ENCODE assay signal across 30 mouse cellular contexts in genomic region chr13:56548401-56548800, GRCm38 (mm10). TPM values are rescaled to one million over a fixed set of nuclear protein-coding genes. Genes with fewer than 3 reads are reported as not detected.
DNase-seq lines count a peak whose midpoint lies in the region; ATAC-seq and TF ChIP-seq lines count a peak whose summit lies in the region.
"Had no signal": no experiment of that assay in that cellular context is flagged by ENCODE, and none has a peak within 500 bp of the region (broad histone marks: within the 10 kb centered on the region; RNA-seq: fewer than 3 reads in every experiment).

TSS of gene Lect2 (minus strand) at chr13:56548502.

- peak; percentile 29; the same call in 1 of the 2 replicates for ATAC-seq in intestine, embryonic 16.5 days
- no peak for ATAC-seq in liver, embryonic 11.5 days (replicated peaks; ENCODE audit: low FRiP score)
- ATAC-seq in liver, postnatal 0 days, result no peak
- ATAC-seq: forebrain, embryonic 15.5 days; inflammation-experienced regulatory T-cells, adult 6 months had no signal

- no peak for TF ChIP-seq EP300 in liver, postnatal 0 days (IDR thresholded peaks at IDR 0.05; ENCODE audit: low read depth)

- H3K27me3 ChIP-seq in heart, embryonic 10.5 days (ENCODE audit: insufficient read depth, poor library complexity, severe bottlenecking), result no peaks in the 10 kb centered on the region
- H3K27me3 ChIP-seq in intestine, embryonic 16.5 days (replicated peaks; ENCODE audit: control insufficient read depth, insufficient read depth, low read length), result no peaks in the 10 kb centered on the region
- H3K27me3 ChIP-seq in liver, embryonic 11.5 days (replicated peaks; ENCODE audit: control insufficient read depth, insufficient read depth, low read length), result no peaks in the 10 kb centered on the region
- no peaks in the 10 kb centered on the region for H3K27me3 ChIP-seq in liver, postnatal 0 days (ENCODE audit: insufficient read depth, low read length)
- H3K27me3 ChIP-seq: forebrain, embryonic 15.5 days; heart, embryonic 13.5 days; hindbrain, embryonic 13.5 days; midbrain, embryonic 12.5 days had no signal

- no peak for TF ChIP-seq CTCF in liver, postnatal 0 days (IDR thresholded peaks at IDR 0.05; ENCODE audit: low read depth)

- no peak within 1 kb of the TSS for H3K27ac ChIP-seq in heart, embryonic 10.5 days
- H3K27ac ChIP-seq in intestine, embryonic 16.5 days (ENCODE audit: low read length), result no peak within 1 kb of the TSS
- H3K27ac ChIP-seq in liver, embryonic 11.5 days (ENCODE audit: low read depth, low read length), result no peak within 1 kb of the TSS
- no peak within 1 kb of the TSS for H3K27ac ChIP-seq in liver, postnatal 0 days (ENCODE audit: low read depth)
- H3K27ac ChIP-seq: forebrain, embryonic 15.5 days; heart, embryonic 13.5 days; hindbrain, embryonic 13.5 days; midbrain, embryonic 12.5 days; stomach, postnatal 0 days had no signal

- WGBS in heart, embryonic 10.5 days, result 69% methylated on average over 9 of the region's 9 CpGs
- WGBS in intestine, embryonic 16.5 days, result 46% methylated on average over 9 of the region's 9 CpGs
- WGBS in liver, embryonic 11.5 days, result 61% methylated on average over 9 of the region's 9 CpGs
- 56% methylated on average over 9 of the region's 9 CpGs for WGBS in liver, postnatal 0 days (ENCODE audit: insufficient replicate concordance)

- no peak within 1 kb of the TSS for H3K4me2 ChIP-seq in intestine, embryonic 16.5 days (ENCODE audit: low read depth, low read length)
- H3K4me2 ChIP-seq in liver, embryonic 11.5 days, result peak within 1 kb of the TSS; percentile 37
- H3K4me2 ChIP-seq in liver, postnatal 0 days (ENCODE audit: low read depth, low read length), result peak within 1 kb of the TSS; percentile 53
- H3K4me2 ChIP-seq: forebrain, embryonic 15.5 days; heart, embryonic 13.5 days; hindbrain, embryonic 13.5 days; midbrain, embryonic 12.5 days had no signal

- H3K9ac ChIP-seq in intestine, embryonic 16.5 days (ENCODE audit: low read depth, low read length), result no peak within 1 kb of the TSS
- H3K9ac ChIP-seq in liver, embryonic 11.5 days (ENCODE audit: low read depth, low read length), result no peak within 1 kb of the TSS
- no peak within 1 kb of the TSS for H3K9ac ChIP-seq in liver, postnatal 0 days (replicated peaks)
- H3K9ac ChIP-seq: forebrain, embryonic 15.5 days; heart, embryonic 13.5 days; hindbrain, embryonic 13.5 days; midbrain, embryonic 12.5 days had no signal

- DNase-seq in heart, embryonic 10.5 days (ENCODE audit: low spot score), result peak; percentile 71
- DNase-seq in heart, adult 18-20 months, result no peak
- no peak for DNase-seq in liver, embryonic 11.5 days (ENCODE audit: low spot score)
- DNase-seq in liver, postnatal 0 days, result no peak
- DNase-seq in urinary bladder, postnatal 25 days (ENCODE audit: low spot score), result no peak
- no peak for DNase-seq in layer of hippocampus, adult 9-10 months (ENCODE audit: low spot score)
- DNase-seq: adrenal gland, adult 2 months; cerebellum, adult 8-10 months; cerebellum, postnatal 36 days; gastrocnemius, postnatal 10 days; heart, postnatal 14 days; kidney, postnatal 4 days; lung, adult 2 months; lung, postnatal 14 days had no signal

- no peaks in the 10 kb centered on the region for H3K36me3 ChIP-seq in heart, embryonic 10.5 days
- H3K36me3 ChIP-seq in intestine, embryonic 16.5 days (ENCODE audit: control insufficient read depth, insufficient read depth, low read length), result no peaks in the 10 kb centered on the region
- H3K36me3 ChIP-seq in liver, embryonic 11.5 days (ENCODE audit: control insufficient read depth, insufficient read depth, low read length), result no peaks in the 10 kb centered on the region
- H3K36me3 ChIP-seq in liver, postnatal 0 days (replicated peaks; ENCODE audit: insufficient read depth, low read length), result no peaks in the 10 kb centered on the region
- H3K36me3 ChIP-seq: forebrain, embryonic 15.5 days; heart, embryonic 13.5 days; hindbrain, embryonic 13.5 days; midbrain, embryonic 12.5 days had no signal

- no peaks in the 10 kb centered on the region for H3K9me3 ChIP-seq in heart, embryonic 10.5 days
- no peaks in the 10 kb centered on the region for H3K9me3 ChIP-seq in intestine, embryonic 16.5 days (ENCODE audit: control insufficient read depth, low read length)
- no peaks in the 10 kb centered on the region for H3K9me3 ChIP-seq in liver, embryonic 11.5 days (ENCODE audit: control insufficient read depth, low read length)
- no peaks in the 10 kb centered on the region for H3K9me3 ChIP-seq in liver, postnatal 0 days (ENCODE audit: low read length)
- H3K9me3 ChIP-seq: forebrain, embryonic 15.5 days; heart, embryonic 13.5 days; hindbrain, embryonic 13.5 days; midbrain, embryonic 12.5 days had no signal

- peaks cover 22% of the 10 kb centered on the region; the same call in 1 of the 2 replicates for H3K4me1 ChIP-seq in heart, embryonic 10.5 days
- H3K4me1 ChIP-seq in intestine, embryonic 16.5 days (ENCODE audit: control insufficient read depth, insufficient read depth, low read length), result peaks cover 17% of the 10 kb centered on the region
- no peaks in the 10 kb centered on the region for H3K4me1 ChIP-seq in liver, embryonic 11.5 days (replicated peaks; ENCODE audit: control insufficient read depth, insufficient read depth, low read length)
- peaks cover 6% of the 10 kb centered on the region; the same call in 1 of the 2 replicates for H3K4me1 ChIP-seq in liver, postnatal 0 days (ENCODE audit: insufficient read depth)
- H3K4me1 ChIP-seq: forebrain, embryonic 15.5 days had no signal

- no peak within 1 kb of the TSS for H3K4me3 ChIP-seq in heart, embryonic 10.5 days
- peak within 1 kb of the TSS; percentile 2; the same call in 1 of the 2 replicates for H3K4me3 ChIP-seq in intestine, embryonic 16.5 days (ENCODE audit: low read length)
- peak within 1 kb of the TSS; percentile 18 for H3K4me3 ChIP-seq in liver, embryonic 11.5 days (ENCODE audit: low read depth, low read length)
- no peak within 1 kb of the TSS for H3K4me3 ChIP-seq in liver, postnatal 0 days (ENCODE audit: low read depth, low read length)
- H3K4me3 ChIP-seq: forebrain, embryonic 15.5 days; heart, embryonic 13.5 days; hindbrain, embryonic 13.5 days; midbrain, embryonic 12.5 days had no signal

RNA-seq across cellular contexts. Expression of gene Lect2, which starts in this region (rescaled TPM):
- polyA plus RNA-seq in heart, embryonic 10.5 days (2016; fragmentation: Nextera tagmentation; extraction: Ambion mirVana), result 0.41 and 8.8 TPM in 2 replicates
- total RNA-seq in heart, adult 18-20 months (2021), result not detected
- polyA plus RNA-seq in intestine, embryonic 16.5 days (2015; fragmentation: Nextera tagmentation; extraction: Ambion mirVana), result 10.3 and 15.4 TPM in 2 replicates
- polyA plus RNA-seq in liver, embryonic 11.5 days (2014; fragmentation: Nextera tagmentation; extraction: Ambion mirVana), result 31.8 and 34.4 TPM in 2 replicates
- 79.5 and 93.6 TPM in 2 replicates for polyA plus RNA-seq in liver, postnatal 0 days (2015; fragmentation: Nextera tagmentation; extraction: Ambion mirVana)
- total RNA-seq: gastrocnemius, postnatal 10 days; granulocyte monocyte progenitor cell, adult 5-6 weeks; heart, postnatal 14 days; layer of hippocampus, postnatal 10 days; megakaryocyte progenitor cell, adult 5-6 weeks; MEL; monocyte, adult 5-6 weeks; neutrophil, adult 5-6 weeks had no signal
- polyA plus RNA-seq: adrenal gland, adult 2 months; C2C12; forebrain, embryonic 15.5 days; hindbrain, embryonic 13.5 days; inflammation-experienced regulatory T-cells, adult 6 months; limb, embryonic 11.5 days; lung, adult 2 months; midbrain, embryonic 12.5 days; urinary bladder, adult 2 months had no signal

Comparison
In these comparisons a context has a peak if more than half of its experiments do, and no peak if none do; other contexts are left out.
1. H3K4me3 ChIP-seq: peak in intestine, embryonic 16.5 days (single experiment) and liver, embryonic 11.5 days (single experiment); none in heart, embryonic 10.5 days (single experiment) and liver, postnatal 0 days (single experiment).